Mouse (Mus musculus) midbrain, embryonic 13.5 days (tissue): Measurements from ENCODE around the gene Ptpa. TPM values are rescaled to one million over a fixed set of nuclear protein-coding genes. Genes with fewer than 3 reads are reported as not detected.

Source experiments
- ATAC-seq: fragments of 200-750 bp; cut with Nextera tagmentation; 2 replicates; pipeline ENCODE4 v1.8.0; 2017; ENCODE audit warnings: mild to moderate bottlenecking, moderate TSS enrichment, moderate library complexity
- H3K27ac ChIP-seq: fragments of 300-500 bp; sonication (generic); 2 replicates; pipeline ENCODE4 v1.5.1; 2015; ENCODE audit warnings: inconsistent platforms, mild to moderate bottlenecking, moderate library complexity
- H3K27me3 ChIP-seq: fragments of 300-500 bp; sonication (generic); 2 replicates; pipeline ENCODE4 v1.6.1; 2015; ENCODE audit warnings: mild to moderate bottlenecking, inconsistent platforms
- H3K36me3 ChIP-seq: fragments of 300-500 bp; sonication (generic); 2 replicates; pipeline ENCODE4 v1.6.1; 2015; ENCODE audit warnings: mild to moderate bottlenecking, inconsistent platforms
- H3K4me1 ChIP-seq: fragments of 300-500 bp; sonication (generic); replicated peaks from 2 replicates; pipeline ENCODE4 v1.6.1; 2015; ENCODE audit warnings: inconsistent platforms
- H3K4me2 ChIP-seq: fragments of 300-500 bp; sonication (generic); replicated peaks from 2 replicates; pipeline ENCODE4 v1.6.1; 2015; ENCODE audit warnings: moderate library complexity, mild to moderate bottlenecking, inconsistent platforms
- H3K4me3 ChIP-seq: fragments of 300-500 bp; sonication (generic); replicated peaks from 2 replicates; pipeline ENCODE4 v1.5.1; 2015; ENCODE audit warnings: mild to moderate bottlenecking, inconsistent platforms
- H3K9ac ChIP-seq: fragments of 300-500 bp; sonication (generic); replicated peaks from 2 replicates; pipeline ENCODE4 v1.6.1; 2015; ENCODE audit warnings: mild to moderate bottlenecking, inconsistent platforms
- H3K9me3 ChIP-seq: fragments of 300-500 bp; sonication (generic); 2 replicates; pipeline ENCODE4 v1.6.1; 2016; ENCODE audit warnings: mild to moderate bottlenecking, inconsistent platforms
- WGBS: fragments of 180-500 bp; shearing (Covaris S2); methylation state at CpG from one replicate; pipeline ENCODE4 v1.1.7; 2015; 5-methylcytosine and 5-hydroxymethylcytosine counted together
- microRNA-seq: library from miRNA; unstranded; fragments of <30 nt; microRNA quantifications from one replicate; pipeline ENCODE4, GENCODE M21; 2016
- polyA plus RNA-seq: library from polyadenylated mRNA; unstranded; fragments of >200 nt; fragmentation: Nextera tagmentation; extraction: Ambion mirVana; gene quantifications from 2 replicates; pipeline ENCODE4 v1.2.1, GENCODE M21; 2015

Ptpa gene
- polyA plus RNA-seq, 1 experiment from 2014 or later = 134 TPM

GRCm38 (mm10) chr2:30495909-30496861 lies 80.3 kb downstream of the Ptpa start:
- 25% methylated on average over 22 of the region's 22 CpGs for WGBS
- Histone ChIP-seq H3K4me3 (peak overlapping the region; percentile 38), H3K9me3 (no peaks in the 10 kb centered on the region), H3K9ac (peak overlapping the region; percentile 48; the same call in 1 of the 2 replicates), H3K36me3 (no peaks in the 10 kb centered on the region), H3K27ac (0 out of 2 replicates have a peak overlapping the region, but pooled peaks have one; percentile 39), H3K27me3 (no peaks in the 10 kb centered on the region), H3K4me1 (peaks cover 8% of the 10 kb centered on the region), H3K4me2 (peak overlapping the region; percentile 62)
- peak; percentile 98 for ATAC-seq

Small RNA genes within 50 kb of the gene (microRNA-seq; reads per million reads assigned to microRNA genes)
- not detected for gene Gm47292

Other genes starting within 250 kb of the Ptpa start
- gene Endog, start 244.5 kb upstream of the Ptpa start, polyA plus RNA-seq = 12.1 and 13.8 TPM in 2 replicates
- 59.9 and 60.0 TPM in 2 replicates for gene Spout1, start 237.6 kb upstream of the Ptpa start, polyA plus RNA-seq
- gene Kyat1, start 210.2 kb upstream of the Ptpa start, polyA plus RNA-seq = 15.9 and 16.8 TPM in 2 replicates
- gene Lrrc8a, start 178.3 kb upstream of the Ptpa start, polyA plus RNA-seq = 61.6 and 62.2 TPM in 2 replicates
- 0.39 and 0.40 TPM in 2 replicates for gene Gm28035, start 175.5 kb upstream of the Ptpa start, polyA plus RNA-seq
- 5.7 and 7.7 TPM in 2 replicates for gene Phyhd1, start 149.8 kb upstream of the Ptpa start, polyA plus RNA-seq
- not detected in 2 replicates for gene Gm28038, start 135.0 kb upstream of the Ptpa start, polyA plus RNA-seq
- gene Dolk, start 129.7 kb upstream of the Ptpa start, polyA plus RNA-seq = 30.6 and 32.3 TPM in 2 replicates
- gene Nup188, start 129.6 kb upstream of the Ptpa start, polyA plus RNA-seq = 23.6 and 27.9 TPM in 2 replicates
- 147 and 158 TPM in 2 replicates for gene Sh3glb2, start 56.7 kb upstream of the Ptpa start, polyA plus RNA-seq
- 29.4 and 30.2 TPM in 2 replicates for gene Miga2, start 51.8 kb upstream of the Ptpa start, polyA plus RNA-seq
- 54.7 and 56.6 TPM in 2 replicates for gene Dolpp1, start 23.8 kb upstream of the Ptpa start, polyA plus RNA-seq
- 18.5 and 21.9 TPM in 2 replicates for gene Crat, start 226 bp upstream of the Ptpa start, polyA plus RNA-seq
- 1.8 and 2.0 TPM in 2 replicates for gene Ier5l, start 58.2 kb downstream of the Ptpa start, polyA plus RNA-seq
- gene Cstad, start 179.0 kb downstream of the Ptpa start, polyA plus RNA-seq = 0.27 and 0.43 TPM in 2 replicates